Mouse (Mus musculus): ENCODE results near the gene Chmp4b. TPM values are rescaled to one million over a fixed set of nuclear protein-coding genes. Genes with fewer than 3 reads are reported as not detected.

Chmp4b gene
- polyA plus RNA-seq, 1 experiment from 2014 or later, result 18.0 TPM

DNA sequence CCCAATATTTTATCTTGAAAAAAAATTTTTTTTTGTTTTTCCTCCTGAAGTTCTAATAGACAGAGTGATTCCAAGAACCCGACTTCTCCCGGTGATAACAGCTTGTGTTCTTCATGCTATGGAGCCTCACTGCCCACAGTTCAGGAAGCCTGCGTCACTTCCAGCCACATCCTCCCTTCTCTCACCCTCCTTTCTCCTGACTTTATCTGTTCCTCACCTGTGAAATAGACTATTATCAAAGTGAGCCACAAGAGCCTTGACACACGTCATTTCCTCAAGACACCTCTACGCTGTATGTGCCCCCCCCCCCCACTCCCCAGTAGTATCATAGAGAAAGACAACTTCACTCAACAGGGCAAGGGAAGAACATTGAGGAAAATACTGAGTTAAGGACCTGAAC, 35.8 kb upstream of the Chmp4b start:
- no peaks in the 10 kb centered on the region for H3K9me3 ChIP-seq (ENCODE audit: low read length)

DNA sequence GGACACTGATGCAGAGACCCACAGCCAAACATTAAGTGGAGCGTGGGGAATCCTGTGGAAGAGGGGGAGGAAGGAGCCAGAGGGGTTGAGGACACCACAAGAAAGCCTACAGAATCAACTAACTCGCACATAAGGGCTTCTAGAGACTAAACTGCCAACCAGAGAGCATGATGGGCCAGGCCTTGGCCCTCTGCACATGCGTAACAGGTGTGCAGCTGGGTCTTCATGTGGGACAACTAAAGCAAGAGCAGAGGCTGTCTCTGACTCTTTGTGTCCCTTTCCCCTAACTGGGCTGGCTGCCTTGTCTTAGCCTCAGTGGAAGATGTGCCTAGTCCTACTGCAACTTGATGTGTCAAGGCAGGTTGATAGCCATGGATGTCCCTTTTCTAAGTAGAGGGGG, 34.4 kb upstream of the Chmp4b start:
- Histone ChIP-seq H3K27ac (ENCODE audit: low read length) (no peak overlapping the region), H3K4me2 (replicated peaks; ENCODE audit: low read depth, low read length) (no peak overlapping the region), H3K9me3 (ENCODE audit: low read length) (no peaks in the 10 kb centered on the region), H3K9ac (replicated peaks; ENCODE audit: low read length) (no peak overlapping the region), H3K27me3 (ENCODE audit: insufficient read depth, low read length) (no peaks in the 10 kb centered on the region), H3K4me1 (ENCODE audit: insufficient read depth, low read length) (peaks cover 5% of the 10 kb centered on the region), H3K4me3 (ENCODE audit: low read length) (no peak overlapping the region), H3K36me3 (ENCODE audit: insufficient read depth, low read length) (no peaks in the 10 kb centered on the region)
- WGBS, result 92% methylated on average over 3 of the region's 3 CpGs
- ATAC-seq (ENCODE audit: low FRiP score, low TSS enrichment), result no peak

More for the DNA sequence above, 35.8 kb upstream of the Chmp4b start:
- H3K4me1 ChIP-seq (ENCODE audit: insufficient read depth, low read length), result peaks cover 5% of the 10 kb centered on the region
- no peak overlapping the region for H3K4me3 ChIP-seq (ENCODE audit: low read length)
- WGBS, result 87% methylated on average over 5 of the region's 5 CpGs
- no peaks in the 10 kb centered on the region for H3K27me3 ChIP-seq (ENCODE audit: insufficient read depth, low read length)
- ATAC-seq (ENCODE audit: low FRiP score, low TSS enrichment), result no peak
- no peak overlapping the region for H3K9ac ChIP-seq (replicated peaks; ENCODE audit: low read length)
- no peak overlapping the region for H3K27ac ChIP-seq (ENCODE audit: low read length)
- no peaks in the 10 kb centered on the region for H3K36me3 ChIP-seq (ENCODE audit: insufficient read depth, low read length)
- no peak overlapping the region for H3K4me2 ChIP-seq (replicated peaks; ENCODE audit: low read depth, low read length)

DNA sequence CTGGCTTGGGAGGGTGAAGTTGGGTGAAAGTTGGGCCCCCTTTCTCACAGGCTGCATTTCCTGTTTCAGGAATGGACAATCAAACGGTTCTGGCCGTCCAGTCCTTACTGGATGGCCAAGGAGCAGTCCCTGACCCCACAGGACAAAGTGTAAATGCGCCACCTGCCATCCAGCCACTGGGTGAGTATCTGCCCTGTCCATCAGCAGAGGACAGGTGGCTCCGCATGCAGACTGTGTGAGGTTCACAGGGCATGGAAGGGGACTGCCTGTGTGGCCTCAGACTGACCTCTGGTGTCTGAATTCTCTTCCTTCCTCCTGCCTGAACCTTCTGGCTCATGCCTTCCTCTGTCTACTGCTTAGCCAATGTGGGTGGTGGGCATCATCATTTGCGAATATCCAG, 29.8 kb upstream of the Chmp4b start:
- H3K4me1 ChIP-seq (ENCODE audit: insufficient read depth, low read length), result no peaks in the 10 kb centered on the region
- peaks cover 17% of the 10 kb centered on the region for H3K36me3 ChIP-seq (ENCODE audit: insufficient read depth, low read length)
- no peaks in the 10 kb centered on the region for H3K27me3 ChIP-seq (ENCODE audit: insufficient read depth, low read length)
- H3K4me2 ChIP-seq (replicated peaks; ENCODE audit: low read depth, low read length), result no peak overlapping the region
- H3K27ac ChIP-seq (ENCODE audit: low read length), result no peak overlapping the region
- no peak overlapping the region for H3K4me3 ChIP-seq (ENCODE audit: low read length)
- 72% methylated on average over 5 of the region's 5 CpGs for WGBS
- H3K9me3 ChIP-seq (ENCODE audit: low read length), result 0 out of 2 replicates have a peak, but pooled peaks cover 4% of the 10 kb centered on the region
- no peak overlapping the region for H3K9ac ChIP-seq (replicated peaks; ENCODE audit: low read length)
- no peak for ATAC-seq (ENCODE audit: low FRiP score, low TSS enrichment)

DNA sequence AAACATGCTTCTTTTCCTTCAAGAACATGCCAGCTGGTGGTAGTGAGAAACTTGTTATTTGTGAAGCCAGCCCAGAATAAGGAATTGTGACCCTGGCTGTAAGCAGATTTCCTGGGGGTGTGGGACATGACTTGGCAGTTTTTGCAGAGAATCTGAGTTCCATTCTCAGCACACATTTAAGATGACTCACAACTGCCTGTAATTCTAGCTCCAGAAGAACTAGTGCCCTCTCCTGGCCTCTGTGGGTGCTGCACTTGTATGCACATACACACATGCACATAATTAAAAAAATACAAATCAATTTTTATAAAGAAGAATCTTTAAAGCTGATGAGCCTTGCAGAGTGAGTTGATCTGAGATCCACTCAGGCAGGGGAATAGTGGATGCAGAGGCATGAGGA, 27.4 kb upstream of the Chmp4b start:
- Histone ChIP-seq H3K27ac (ENCODE audit: low read length) (no peak overlapping the region), H3K36me3 (ENCODE audit: insufficient read depth, low read length) (peaks cover 17% of the 10 kb centered on the region), H3K4me1 (ENCODE audit: insufficient read depth, low read length) (no peaks in the 10 kb centered on the region), H3K27me3 (ENCODE audit: insufficient read depth, low read length) (no peaks in the 10 kb centered on the region), H3K9ac (replicated peaks; ENCODE audit: low read length) (no peak overlapping the region), H3K9me3 (ENCODE audit: low read length) (0 out of 2 replicates have a peak, but pooled peaks cover 4% of the 10 kb centered on the region), H3K4me2 (replicated peaks; ENCODE audit: low read depth, low read length) (no peak overlapping the region), H3K4me3 (ENCODE audit: low read length) (no peak overlapping the region)
- no peak for ATAC-seq (ENCODE audit: low FRiP score, low TSS enrichment)

DNA sequence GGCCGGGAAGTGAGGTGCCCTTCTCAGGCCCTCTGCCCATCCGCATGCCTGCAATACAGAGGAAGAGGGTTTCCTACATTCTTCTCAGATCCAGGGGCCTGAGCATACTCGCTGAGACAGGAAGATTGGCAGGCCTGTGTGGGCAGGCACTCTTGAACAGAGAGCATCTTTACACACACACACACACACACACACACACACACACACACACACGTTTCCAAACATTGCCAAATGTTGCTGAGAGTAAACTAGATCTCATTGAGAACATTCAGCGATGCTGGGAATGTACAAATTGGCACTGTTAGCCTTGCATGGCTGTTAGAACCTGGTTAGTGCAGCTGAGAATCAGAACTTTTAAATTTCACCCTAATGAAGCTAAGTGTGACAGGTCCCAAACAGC, 21.0 kb upstream of the Chmp4b start:
- WGBS, result 85% methylated on average over 5 of the region's 5 CpGs
- H3K4me3 ChIP-seq (ENCODE audit: low read length), result no peak overlapping the region
- H3K4me1 ChIP-seq (ENCODE audit: insufficient read depth, low read length), result no peaks in the 10 kb centered on the region
- H3K27me3 ChIP-seq (ENCODE audit: insufficient read depth, low read length), result no peaks in the 10 kb centered on the region
- H3K27ac ChIP-seq (ENCODE audit: low read length), result no peak overlapping the region
- ATAC-seq (ENCODE audit: low FRiP score, low TSS enrichment), result no peak
- peaks cover 7% of the 10 kb centered on the region; the same call in 1 of the 2 replicates for H3K36me3 ChIP-seq (ENCODE audit: insufficient read depth, low read length)
- H3K9ac ChIP-seq (replicated peaks; ENCODE audit: low read length), result no peak overlapping the region
- no peaks in the 10 kb centered on the region for H3K9me3 ChIP-seq (ENCODE audit: low read length)
- no peak overlapping the region for H3K4me2 ChIP-seq (replicated peaks; ENCODE audit: low read depth, low read length)

DNA sequence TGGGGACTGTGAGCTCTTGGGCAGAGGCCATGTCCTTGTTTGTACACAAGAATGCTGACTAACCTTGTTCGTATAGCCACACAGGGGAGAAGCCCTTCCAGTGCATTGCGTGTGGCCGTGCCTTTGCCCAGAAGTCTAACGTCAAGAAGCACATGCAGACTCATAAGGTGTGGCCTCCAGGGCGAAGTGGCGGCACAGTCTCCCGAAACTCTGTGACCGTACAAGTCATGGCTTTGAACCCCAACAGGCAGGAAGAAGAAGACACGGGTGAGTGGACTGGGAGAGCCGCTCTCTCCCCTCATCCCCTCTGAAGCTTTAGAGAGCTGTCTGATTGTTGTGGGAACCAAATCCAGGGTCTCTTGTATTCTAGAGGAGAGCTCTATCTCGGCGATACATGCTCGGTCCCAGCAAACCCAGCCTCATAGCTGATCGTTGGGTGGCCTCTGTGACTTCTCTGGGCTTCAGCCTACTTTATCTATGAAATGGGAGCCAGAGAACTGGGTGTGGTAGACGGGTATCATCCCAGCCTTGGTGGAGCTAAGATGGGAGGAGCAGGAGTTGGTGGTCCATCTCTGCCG, 19.2 kb upstream of the Chmp4b start:
- no peak overlapping the region for H3K9ac ChIP-seq (replicated peaks; ENCODE audit: low read length)

DNA sequence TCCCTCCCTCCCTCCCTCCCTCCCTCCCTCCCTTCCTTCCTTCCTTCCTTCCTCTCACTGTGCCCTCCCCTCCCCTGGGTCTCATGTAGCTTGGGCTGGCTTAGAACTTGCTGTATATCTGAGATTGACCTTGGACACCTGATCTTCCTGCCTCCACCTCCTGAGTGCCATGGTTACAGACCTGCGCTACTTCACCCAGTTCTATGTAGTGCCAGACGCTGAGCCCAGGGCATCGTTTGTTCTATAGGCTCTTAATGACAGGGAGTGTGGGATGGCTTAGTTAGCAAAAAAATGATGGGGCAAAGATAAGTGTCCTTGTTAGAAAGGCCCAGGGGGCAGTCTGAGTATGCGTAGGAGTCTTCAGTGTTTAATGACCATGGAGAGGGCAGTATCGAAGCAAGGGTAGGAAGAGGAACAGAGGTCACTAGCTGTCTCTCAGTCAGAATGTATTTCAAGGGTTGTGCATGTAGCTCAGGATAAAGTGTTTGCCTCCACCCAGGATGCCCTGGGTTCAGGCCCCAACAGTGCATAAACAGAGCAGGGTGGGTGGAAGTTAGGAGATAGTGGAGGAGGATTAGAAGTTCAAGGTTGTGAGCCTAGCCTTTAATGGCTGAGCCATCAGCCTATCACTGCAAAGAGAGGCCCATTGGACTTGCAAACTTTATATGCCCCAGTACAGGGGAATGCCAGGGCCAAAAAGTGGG, 18.3 kb upstream of the Chmp4b start:
- H3K4me3 ChIP-seq (ENCODE audit: low read length), result no peak overlapping the region
- peaks cover 14% of the 10 kb centered on the region for H3K36me3 ChIP-seq (ENCODE audit: insufficient read depth, low read length)
- 0 out of 2 replicates have a peak, but pooled peaks cover under 1% of the 10 kb centered on the region for H3K9me3 ChIP-seq (ENCODE audit: low read length)
- no peaks in the 10 kb centered on the region for H3K27me3 ChIP-seq (ENCODE audit: insufficient read depth, low read length)
- H3K27ac ChIP-seq (ENCODE audit: low read length), result no peak overlapping the region
- no peak overlapping the region for H3K4me2 ChIP-seq (replicated peaks; ENCODE audit: low read depth, low read length)
- ATAC-seq (ENCODE audit: low FRiP score, low TSS enrichment), result peak; percentile 76
- H3K4me1 ChIP-seq (ENCODE audit: insufficient read depth, low read length), result no peaks in the 10 kb centered on the region
- WGBS, result 50% methylated on average over 5 of the region's 5 CpGs
- no peak overlapping the region for H3K9ac ChIP-seq (replicated peaks; ENCODE audit: low read length)

More for the DNA sequence above, 19.2 kb upstream of the Chmp4b start:
- no peak overlapping the region for H3K4me2 ChIP-seq (replicated peaks; ENCODE audit: low read depth, low read length)
- no peaks in the 10 kb centered on the region for H3K9me3 ChIP-seq (ENCODE audit: low read length)
- WGBS, result 90% methylated on average over 16 of the region's 16 CpGs
- no peak for ATAC-seq (ENCODE audit: low FRiP score, low TSS enrichment)
- H3K27me3 ChIP-seq (ENCODE audit: insufficient read depth, low read length), result no peaks in the 10 kb centered on the region
- no peak overlapping the region for H3K4me3 ChIP-seq (ENCODE audit: low read length)
- no peak overlapping the region for H3K27ac ChIP-seq (ENCODE audit: low read length)
- peaks cover 9% of the 10 kb centered on the region; the same call in 1 of the 2 replicates for H3K36me3 ChIP-seq (ENCODE audit: insufficient read depth, low read length)
- H3K4me1 ChIP-seq (ENCODE audit: insufficient read depth, low read length), result no peaks in the 10 kb centered on the region

DNA sequence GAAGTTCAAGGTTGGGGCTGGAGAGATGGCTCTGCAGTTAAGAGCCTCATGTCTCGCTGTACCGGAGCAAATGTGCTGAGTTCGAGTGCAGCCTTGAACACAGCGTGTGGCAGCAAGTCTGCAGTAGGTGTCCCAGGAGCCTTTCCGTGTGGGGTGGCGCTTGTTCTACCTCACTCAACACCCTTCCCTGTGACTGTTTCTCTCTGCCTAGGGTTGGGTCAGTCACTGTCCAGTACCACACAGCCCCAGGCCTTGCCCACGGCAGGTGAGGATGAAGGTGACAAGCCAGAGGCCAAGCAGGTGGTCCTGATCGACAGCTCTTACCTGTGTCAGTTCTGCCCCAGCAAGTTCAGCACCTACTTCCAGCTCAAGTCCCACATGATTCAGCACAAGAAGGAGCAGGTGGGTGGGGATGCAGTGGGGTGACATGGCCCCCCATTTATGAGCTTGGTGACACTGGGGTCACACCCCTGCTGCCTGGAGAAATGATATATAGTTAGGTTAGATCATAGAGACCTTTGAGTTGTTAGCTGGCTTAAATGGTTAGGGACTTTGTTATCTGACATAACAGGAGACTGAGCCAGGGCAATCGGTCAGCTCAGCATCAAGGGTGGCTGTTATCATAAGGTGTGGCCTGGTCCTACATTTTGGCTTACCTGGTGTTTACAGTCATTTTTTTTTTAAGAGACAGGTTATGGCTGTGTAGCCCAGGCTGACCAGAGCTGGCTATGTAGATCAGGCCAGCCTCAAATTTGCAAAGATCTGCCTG, 17.4 kb upstream of the Chmp4b start:
- no peak overlapping the region for H3K4me3 ChIP-seq (ENCODE audit: low read length)
- H3K27ac ChIP-seq (ENCODE audit: low read length), result no peak overlapping the region
- peaks cover 19% of the 10 kb centered on the region for H3K36me3 ChIP-seq (ENCODE audit: insufficient read depth, low read length)
- WGBS, result 90% methylated on average over 9 of the region's 9 CpGs
- 0 out of 2 replicates have a peak, but pooled peaks cover 5% of the 10 kb centered on the region for H3K9me3 ChIP-seq (ENCODE audit: low read length)
- no peak for ATAC-seq (ENCODE audit: low FRiP score, low TSS enrichment)
- no peak overlapping the region for H3K9ac ChIP-seq (replicated peaks; ENCODE audit: low read length)
- no peak overlapping the region for H3K4me2 ChIP-seq (replicated peaks; ENCODE audit: low read depth, low read length)
- H3K4me1 ChIP-seq (ENCODE audit: insufficient read depth, low read length), result no peaks in the 10 kb centered on the region
- no peaks in the 10 kb centered on the region for H3K27me3 ChIP-seq (ENCODE audit: insufficient read depth, low read length)

DNA sequence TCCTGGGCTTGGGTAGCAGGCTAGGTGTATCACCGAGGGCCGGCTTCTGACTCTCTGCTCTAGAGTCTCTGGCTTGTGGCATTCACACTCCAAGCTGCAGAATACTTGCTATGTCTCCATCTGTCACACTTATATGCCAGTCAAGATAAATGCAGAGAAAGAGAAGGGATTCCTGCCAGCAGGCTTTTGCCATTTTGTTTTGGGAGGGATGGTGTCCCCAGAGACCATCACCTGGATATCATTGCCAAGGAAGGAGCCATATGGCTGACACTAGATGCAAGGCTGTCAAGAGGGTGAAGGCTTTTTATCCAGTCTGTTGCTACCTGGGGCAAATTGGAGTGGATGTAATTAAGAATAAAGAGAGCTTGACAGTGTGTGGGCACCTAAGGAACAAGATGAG, 15.7 kb upstream of the Chmp4b start:
- Histone ChIP-seq H3K4me3 (ENCODE audit: low read length) (no peak overlapping the region), H3K4me2 (replicated peaks; ENCODE audit: low read depth, low read length) (no peak overlapping the region), H3K9ac (replicated peaks; ENCODE audit: low read length) (no peak overlapping the region), H3K27me3 (ENCODE audit: insufficient read depth, low read length) (no peaks in the 10 kb centered on the region), H3K9me3 (ENCODE audit: low read length) (0 out of 2 replicates have a peak, but pooled peaks cover 5% of the 10 kb centered on the region), H3K36me3 (ENCODE audit: insufficient read depth, low read length) (peaks cover 20% of the 10 kb centered on the region), H3K27ac (ENCODE audit: low read length) (no peak overlapping the region), H3K4me1 (ENCODE audit: insufficient read depth, low read length) (no peaks in the 10 kb centered on the region)
- no peak for ATAC-seq (ENCODE audit: low FRiP score, low TSS enrichment)
- WGBS, result 96% methylated on average over 2 of the region's 2 CpGs

DNA sequence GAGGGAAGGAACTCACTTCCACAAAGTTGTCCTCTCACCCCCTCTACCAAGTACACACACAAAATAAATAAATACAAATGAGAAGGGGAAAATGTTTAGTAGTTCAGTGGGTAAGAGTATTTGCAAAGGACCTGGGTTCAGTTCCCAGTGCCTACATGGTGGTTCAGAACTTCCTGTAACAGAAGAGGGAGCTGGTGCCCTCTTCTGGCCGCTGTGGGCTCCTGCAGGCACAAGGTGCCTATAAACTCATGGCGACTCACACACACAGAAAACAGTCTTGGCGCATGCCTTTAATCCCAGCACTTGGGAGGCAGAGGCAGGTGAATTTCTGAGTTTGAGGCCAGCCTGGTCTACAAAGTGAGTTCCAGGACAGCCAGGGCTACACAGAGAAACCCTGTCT, 13.0 kb upstream of the Chmp4b start:
- no peak for ATAC-seq (ENCODE audit: low FRiP score, low TSS enrichment)
- Histone ChIP-seq H3K4me2 (replicated peaks; ENCODE audit: low read depth, low read length) (no peak overlapping the region), H3K27me3 (ENCODE audit: insufficient read depth, low read length) (no peaks in the 10 kb centered on the region), H3K4me1 (ENCODE audit: insufficient read depth, low read length) (no peaks in the 10 kb centered on the region), H3K27ac (ENCODE audit: low read length) (no peak overlapping the region), H3K36me3 (ENCODE audit: insufficient read depth, low read length) (peaks cover 19% of the 10 kb centered on the region), H3K4me3 (ENCODE audit: low read length) (no peak overlapping the region), H3K9me3 (ENCODE audit: low read length) (0 out of 2 replicates have a peak, but pooled peaks cover 5% of the 10 kb centered on the region), H3K9ac (replicated peaks; ENCODE audit: low read length) (no peak overlapping the region)
- 91% methylated on average over 3 of the region's 3 CpGs for WGBS
